Mouse (Mus musculus) kidney, postnatal 25 days (tissue): ENCODE measurements around the gene E4f1.

Experiments used
- DNase-seq, 2 experiments: peaks; one replicate each; pipeline ENCODE4 v3.0.0; 2021; ENCODE audit warnings: mixed read lengths in 2 of 2

E4f1 gene

GRCm38 (mm10) chr17:24415011-24415410 is 55.1 kb downstream of the E4f1 start:
- no peak for DNase-seq

- peak; percentile 97 to 98 for DNase-seq
Observed at GRCm38 (mm10) chr17:24414230-24414976, 55.7 kb downstream of the E4f1 start, which contains the start of gene Rnps1. Rnps1 (plus strand) TSS chr17:24414565.

DNA sequence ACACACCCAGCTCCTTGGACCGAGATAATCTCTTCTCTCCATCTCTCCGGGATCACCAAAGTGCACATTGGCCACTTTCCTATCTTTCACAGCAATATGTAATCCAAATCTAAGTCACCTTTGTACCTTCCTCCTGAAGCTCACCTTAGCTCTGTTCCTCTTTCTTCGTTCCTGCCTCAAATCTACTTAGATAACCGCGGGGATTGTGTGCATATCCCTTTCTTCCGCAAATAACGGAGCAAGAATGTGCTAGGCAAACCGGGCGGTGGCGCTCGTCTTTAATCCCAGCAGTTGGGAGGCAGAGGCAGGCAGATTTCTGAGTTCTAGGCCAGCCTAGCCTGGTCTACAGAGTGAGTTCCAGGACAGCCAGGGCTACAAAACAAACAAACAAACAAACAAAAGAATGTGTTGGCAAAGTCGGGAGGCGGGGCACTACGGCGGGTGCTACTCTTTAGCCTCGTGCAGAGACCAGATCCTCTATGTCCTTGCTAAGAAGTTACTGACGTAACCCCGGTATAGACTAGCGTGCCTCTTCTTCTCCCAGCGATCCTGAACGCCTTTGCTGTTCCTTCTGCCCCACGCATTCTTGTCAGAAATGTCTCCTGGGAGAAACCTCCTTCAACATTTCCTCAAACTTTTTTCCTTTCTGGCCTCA is 56.4 kb downstream of the E4f1 start:
- DNase-seq: peak; percentile 31 to 41

GRCm38 (mm10) chr17:24407116-24407803 is 62.9 kb downstream of the E4f1 start:
- no peak for DNase-seq

- DNase-seq: no peak
Observed at GRCm38 (mm10) chr17:24402371-24402770, 67.7 kb downstream of the E4f1 start.

DNA sequence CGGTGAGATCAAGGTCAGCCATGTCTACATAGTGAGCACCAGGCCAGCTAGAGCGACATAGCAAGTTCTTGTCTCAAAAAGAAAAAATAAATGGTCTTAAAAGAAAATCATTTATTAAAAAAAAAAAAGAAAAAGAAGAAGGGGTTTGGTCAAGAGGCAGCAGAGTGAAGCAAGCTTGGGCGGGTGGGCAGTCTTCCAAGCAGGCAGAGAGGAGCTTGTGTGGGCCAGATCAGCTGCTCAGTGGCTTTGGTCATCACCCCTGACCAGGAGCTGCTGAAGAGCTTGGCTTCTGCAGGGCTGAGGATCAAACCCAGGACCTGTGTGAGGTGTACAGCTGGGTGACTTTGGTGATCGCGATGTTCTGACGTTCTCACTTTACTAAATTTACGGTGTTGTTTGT is 75.7 kb downstream of the E4f1 start:
- no peak for DNase-seq
